Mouse (Mus musculus) stomach, postnatal 0 days (tissue): ENCODE results near the gene Fancg. TPM values are rescaled to one million over a fixed set of nuclear protein-coding genes. Genes with fewer than 3 reads are reported as not detected.

Source experiments
- ATAC-seq: fragments of 200-750 bp; cut with Nextera tagmentation; 2 replicates; pipeline ENCODE4 v1.8.0; 2017; ENCODE audit not compliant: low FRiP score, low TSS enrichment
- DNase-seq: peaks from one replicate; pipeline ENCODE4 v3.0.0-alpha.2; 2016; ENCODE audit warnings: low spot score
- H3K27ac ChIP-seq: fragments of 300-500 bp; sonication (generic); replicated peaks from 2 replicates; pipeline ENCODE4 v1.5.1; 2014; ENCODE audit warnings: mild to moderate bottlenecking, control low read depth
- H3K27me3 ChIP-seq: fragments of 300-500 bp; sonication (generic); 2 replicates; pipeline ENCODE4 v1.6.1; 2014; ENCODE audit warnings: low read length; ENCODE audit not compliant: control insufficient read depth, insufficient read depth
- H3K36me3 ChIP-seq: fragments of 300-500 bp; sonication (generic); 2 replicates; pipeline ENCODE4 v1.6.1; 2014; ENCODE audit warnings: low read length, mixed read lengths; ENCODE audit not compliant: control insufficient read depth, insufficient read depth
- H3K4me1 ChIP-seq: fragments of 300-500 bp; sonication (generic); replicated peaks from 2 replicates; pipeline ENCODE4 v1.6.1; 2014; ENCODE audit warnings: antibody characterized with exemption; ENCODE audit not compliant: control insufficient read depth, insufficient read depth
- H3K4me2 ChIP-seq: fragments of 300-500 bp; sonication (generic); replicated peaks from 2 replicates; pipeline ENCODE4 v1.6.1; 2014; ENCODE audit warnings: low read depth, mild to moderate bottlenecking, control low read depth, moderate library complexity
- H3K4me3 ChIP-seq: fragments of 300-500 bp; sonication (generic); 2 replicates; pipeline ENCODE4 v1.5.1; 2014; ENCODE audit warnings: low read depth, low read length, control low read depth
- H3K9ac ChIP-seq: fragments of 300-500 bp; sonication (generic); 2 replicates; pipeline ENCODE4 v1.6.1; 2014; ENCODE audit warnings: mild to moderate bottlenecking, low read length, control low read depth, mixed read lengths
- H3K9me3 ChIP-seq: fragments of 300-500 bp; sonication (generic); 2 replicates; pipeline ENCODE4 v1.6.1; 2016; ENCODE audit warnings: low read length; ENCODE audit not compliant: control insufficient read depth
- CTCF ChIP-seq: IDR thresholded peaks from 2 replicates; pipeline ENCODE4 v1.5.1; 2016; ENCODE audit warnings: antibody characterized with exemption, low read depth, mild to moderate bottlenecking, moderate library complexity
- EP300 ChIP-seq: optimal IDR thresholded peaks from 2 replicates; pipeline ENCODE3; 2016; ENCODE audit warnings: antibody characterized with exemption
- WGBS: fragments of 180-500 bp; shearing (Covaris S2); extraction: QIAGEN DNeasy Blood & Tissue Kit; methylation state at CpG from one replicate; pipeline ENCODE4 v1.1.7; 2014; 5-methylcytosine and 5-hydroxymethylcytosine counted together
- polyA plus RNA-seq: library from polyadenylated mRNA; unstranded; fragments of >200 nt; fragmentation: Nextera tagmentation; extraction: Ambion mirVana; gene quantifications from 2 replicates; pipeline ENCODE4 v1.2.1, GENCODE M21; 2015

Gene Fancg
- polyA plus RNA-seq = 7.0 and 7.7 TPM in 2 replicates

- Histone ChIP-seq H3K4me3 (peak within 1 kb of the TSS; percentile 63), H3K27me3 (no peaks in the 10 kb centered on the region), H3K4me1 (no peaks in the 10 kb centered on the region), H3K9me3 (no peaks in the 10 kb centered on the region), H3K9ac (peak within 1 kb of the TSS; percentile 63), H3K36me3 (no peaks in the 10 kb centered on the region), H3K4me2 (peak within 1 kb of the TSS; percentile 77), H3K27ac (no peak within 1 kb of the TSS)
- TF ChIP-seq EP300 = no peak
- TF ChIP-seq CTCF = no peak
- DNase-seq (peak; percentile 82), ATAC-seq (peak; percentile 87)
- WGBS = under 1% methylated on average over 37 of the region's 37 CpGs
Observed at GRCm38 (mm10) chr4:43010161-43011038, at the start of gene Fancg. Fancg (minus strand) TSS chr4:43010506.

- WGBS = 27% methylated on average over 3 of the region's 3 CpGs
- TF ChIP-seq CTCF (no peak), EP300 (no peak)
- Histone ChIP-seq H3K4me2 (peak overlapping the region; percentile 78), H3K27ac (no peak overlapping the region), H3K27me3 (no peaks in the 10 kb centered on the region), H3K4me1 (no peaks in the 10 kb centered on the region), H3K4me3 (peak overlapping the region; percentile 78), H3K36me3 (no peaks in the 10 kb centered on the region), H3K9ac (peak overlapping the region; percentile 74), H3K9me3 (no peaks in the 10 kb centered on the region)
- ATAC-seq (no peak), DNase-seq (no peak)
Observed at GRCm38 (mm10) chr4:43059697-43060096, 49.4 kb upstream of the Fancg start.

DNA sequence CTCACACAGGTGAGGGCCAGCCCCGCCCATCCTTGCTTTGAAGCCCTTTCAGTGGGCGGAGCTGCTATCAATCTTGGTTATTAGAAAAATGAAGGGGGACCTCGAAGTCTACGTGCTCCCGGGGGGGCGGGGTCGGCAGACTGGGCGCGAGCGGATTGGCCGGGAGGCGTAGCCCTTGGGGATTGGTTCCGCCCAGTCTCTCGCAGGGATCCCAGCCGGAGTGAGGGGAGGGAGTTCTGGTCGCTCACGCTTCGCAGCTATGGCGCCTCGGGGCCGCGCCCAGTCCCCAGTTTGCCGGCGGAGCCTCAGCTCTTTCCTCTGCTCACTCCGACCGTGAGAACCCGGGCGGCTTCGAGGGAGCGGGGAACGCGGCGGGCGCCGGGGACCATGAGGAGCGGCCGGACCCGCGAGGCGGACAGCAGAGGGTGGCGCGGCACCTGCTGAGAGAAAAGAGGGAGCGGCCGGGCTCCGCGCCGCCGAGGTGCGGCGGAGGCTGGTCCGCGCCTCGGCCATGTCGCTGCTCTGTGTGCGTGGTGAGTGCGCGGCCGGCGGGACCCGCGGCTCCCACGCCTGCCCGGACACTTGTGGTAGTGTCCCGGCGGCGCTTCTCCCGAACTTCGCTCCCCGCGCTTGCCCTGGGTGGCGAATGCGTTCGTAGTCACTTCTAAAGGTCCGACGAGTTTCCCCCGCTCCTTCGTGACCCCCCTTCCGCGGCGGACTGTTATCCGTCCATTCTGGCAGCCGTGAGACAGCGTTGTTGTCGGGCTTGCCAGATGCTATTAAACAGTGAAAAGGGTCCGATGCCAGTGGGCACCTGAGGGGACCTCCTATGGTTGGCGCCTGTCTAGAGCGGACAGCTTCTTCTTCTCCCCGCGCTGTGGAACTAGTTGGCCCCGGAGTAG, 48.7 kb upstream of the Fancg start, which contains the start of gene Unc13b:
Gene Unc13b, plus strand, starts transcription at position 201 of the 902 bp plus-strand sequence.
- Histone ChIP-seq H3K4me1 (no peaks in the 10 kb centered on the region), H3K4me3 (peak within 1 kb of the TSS; percentile 78), H3K36me3 (no peaks in the 10 kb centered on the region), H3K9ac (peak within 1 kb of the TSS; percentile 74), H3K4me2 (peak within 1 kb of the TSS; percentile 78), H3K27me3 (no peaks in the 10 kb centered on the region), H3K9me3 (no peaks in the 10 kb centered on the region), H3K27ac (peak within 1 kb of the TSS; percentile 89)
- DNase-seq (peak; percentile 98), ATAC-seq (peak; percentile 98)
- WGBS = under 1% methylated on average over 89 of the region's 90 CpGs
- TF ChIP-seq EP300 (no peak), CTCF (0 out of 2 replicates have a peak, but pooled peaks have one; percentile 13)

DNA sequence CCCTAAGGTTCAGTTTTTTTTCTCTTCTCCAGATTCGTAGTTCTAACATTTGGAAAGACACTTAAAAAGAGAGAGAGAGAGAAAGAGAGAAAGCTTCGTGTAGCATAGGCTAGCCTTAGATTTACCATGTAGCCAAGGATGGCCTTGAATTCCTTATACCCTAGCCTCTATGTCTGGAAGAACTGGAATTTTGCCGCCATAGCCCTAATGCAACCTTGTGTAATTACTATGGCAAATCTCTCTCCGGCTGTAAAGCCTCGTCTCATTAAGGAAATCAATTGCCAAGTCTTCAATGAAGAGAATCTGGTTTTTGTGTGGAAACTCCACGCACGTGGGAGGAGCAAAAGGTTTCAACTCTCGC, 48.1 kb upstream of the Fancg start:
- Histone ChIP-seq H3K4me2 (peak overlapping the region; percentile 78), H3K9ac (no peak overlapping the region)

DNA sequence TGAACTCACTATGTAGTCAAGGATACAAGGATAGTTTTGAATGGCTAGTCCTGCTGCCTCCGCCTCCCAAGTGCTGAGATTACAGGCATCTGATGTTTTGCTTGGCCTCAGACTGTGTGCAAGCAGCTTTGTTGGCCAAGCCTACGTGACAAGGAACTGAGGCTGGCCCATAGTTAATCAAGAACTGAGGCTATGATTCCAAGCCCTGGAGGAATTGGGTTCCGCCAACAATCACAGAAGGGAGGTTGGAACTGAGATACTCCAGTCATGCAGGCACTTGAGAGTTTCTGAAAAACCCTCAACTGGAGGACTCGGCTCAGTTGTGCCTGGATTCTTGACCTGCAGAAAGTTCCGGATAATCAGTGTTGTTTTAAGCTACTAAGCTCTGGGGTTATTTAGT, 47.3 kb upstream of the Fancg start:
- ATAC-seq (no peak), DNase-seq (no peak)
- Histone ChIP-seq H3K4me1 (no peaks in the 10 kb centered on the region), H3K9ac (no peak overlapping the region), H3K9me3 (no peaks in the 10 kb centered on the region), H3K27ac (no peak overlapping the region), H3K4me3 (no peak overlapping the region), H3K36me3 (no peaks in the 10 kb centered on the region), H3K4me2 (no peak overlapping the region), H3K27me3 (no peaks in the 10 kb centered on the region)
- WGBS = 91% methylated on average over 5 of the region's 5 CpGs
- TF ChIP-seq EP300 = no peak
- TF ChIP-seq CTCF = no peak

More for the DNA sequence above, 48.1 kb upstream of the Fancg start:
- ATAC-seq (no peak; the same call in 1 of the 2 replicates), DNase-seq (no peak)
- WGBS = 24% methylated on average over 8 of the region's 8 CpGs
- TF ChIP-seq EP300 (no peak), CTCF (no peak)
- Histone ChIP-seq H3K27me3 (no peaks in the 10 kb centered on the region), H3K4me3 (peak overlapping the region; percentile 78), H3K36me3 (no peaks in the 10 kb centered on the region), H3K27ac (no peak overlapping the region), H3K4me1 (no peaks in the 10 kb centered on the region), H3K9me3 (no peaks in the 10 kb centered on the region)
